24 mouse cellular contexts compared by ENCODE assay signal in genomic region chr8:47637152-47637551, GRCm38 (mm10).
"Had no signal": no experiment of that assay in that cellular context is flagged by ENCODE, and none has a peak within 500 bp of the region (broad histone marks: within the 10 kb centered on the region; RNA-seq: fewer than 3 reads in every experiment).

No protein-coding gene starts in this region.

- H3K4me3 ChIP-seq: heart, embryonic 10.5 days; heart, embryonic 12.5 days; hindbrain, embryonic 10.5 days; hindbrain, embryonic 12.5 days; hindbrain, embryonic 15.5 days; layer of hippocampus, adult 2 months; limb, embryonic 13.5 days; limb, embryonic 15.5 days; liver, embryonic 12.5 days had no signal

- H3K36me3 ChIP-seq: heart, embryonic 10.5 days; heart, embryonic 12.5 days; hindbrain, embryonic 10.5 days; hindbrain, embryonic 12.5 days; hindbrain, embryonic 15.5 days; limb, embryonic 13.5 days; limb, embryonic 15.5 days; liver, embryonic 12.5 days had no signal

- H3K4me1 ChIP-seq: heart, embryonic 10.5 days; liver, embryonic 12.5 days had no signal

- H3K9ac ChIP-seq: heart, embryonic 12.5 days; hindbrain, embryonic 12.5 days; hindbrain, embryonic 15.5 days; limb, embryonic 13.5 days; limb, embryonic 15.5 days; liver, embryonic 12.5 days; liver, embryonic 14.5 days had no signal

- ATAC-seq: hindbrain, postnatal 0 days; intestine, embryonic 16.5 days; liver, embryonic 12.5 days had no signal

- H3K27me3 ChIP-seq: heart, embryonic 12.5 days; hindbrain, embryonic 12.5 days; hindbrain, embryonic 15.5 days; limb, embryonic 13.5 days; limb, embryonic 15.5 days; liver, embryonic 12.5 days had no signal

- H3K9me3 ChIP-seq: heart, embryonic 10.5 days; hindbrain, embryonic 12.5 days; hindbrain, embryonic 15.5 days; limb, embryonic 13.5 days; limb, embryonic 15.5 days; liver, embryonic 12.5 days had no signal

- H3K4me2 ChIP-seq: heart, embryonic 12.5 days; hindbrain, embryonic 12.5 days; hindbrain, embryonic 15.5 days; limb, embryonic 13.5 days; limb, embryonic 15.5 days; liver, embryonic 12.5 days had no signal

- DNase-seq: gastrocnemius, postnatal 14 days; gastrocnemius, postnatal 36 days; heart, adult 18-20 months; heart, postnatal 10 days; heart, postnatal 4 days; kidney, adult 11 months; kidney, adult 2 months; kidney, postnatal 10 days; kidney, postnatal 25 days; kidney, postnatal 4 days; layer of hippocampus, postnatal 36 days; left cerebral cortex, postnatal 4 days had no signal

- H3K27ac ChIP-seq: heart, embryonic 10.5 days; hindbrain, embryonic 10.5 days; hindbrain, embryonic 12.5 days; hindbrain, embryonic 15.5 days; hindbrain, postnatal 0 days; layer of hippocampus, adult 2 months; limb, embryonic 13.5 days; limb, embryonic 15.5 days; liver, embryonic 12.5 days; liver, embryonic 14.5 days had no signal
